Mouse (Mus musculus) lung, adult 2 months (tissue): ENCODE data around the gene Gsk3a.

Experiments used
- CTCF ChIP-seq: fragments of 200-500 bp; IDR thresholded peaks from 2 replicates; pipeline ENCODE4 v1.5.1; 2011; ENCODE audit warnings: mild to moderate bottlenecking, low read length, control low read depth; ENCODE audit not compliant: insufficient read depth
- POLR2A ChIP-seq: fragments of 200-500 bp; IDR thresholded peaks from 2 replicates; pipeline ENCODE4 v1.6.1; 2011; ENCODE audit warnings: low read depth, mild to moderate bottlenecking, control low read depth, low read length, borderline replicate concordance; ENCODE audit errors: extremely low read depth

GRCm38 (mm10) chr7:25277405-25277804 is 39.8 kb upstream of the Gsk3a start:
- TF ChIP-seq POLR2A (no peak), CTCF (no peak)
